Mouse (Mus musculus) testis, adult 2 months (tissue): ENCODE results near the gene Gm20388. TPM values are rescaled to one million over a fixed set of nuclear protein-coding genes. Genes with fewer than 3 reads are reported as not detected.
A peak's percentile ranks its signal among the peaks of the same experiment; 100 is the strongest.

Experiments used
- H3K27ac ChIP-seq: fragments of 200-500 bp; 2 replicates; pipeline ENCODE4 v1.5.1; 2012; ENCODE audit warnings: low read depth, low read length; ENCODE audit not compliant: control insufficient read depth, insufficient read depth
- H3K27me3 ChIP-seq: fragments of 200-500 bp; 2 replicates; pipeline ENCODE4 v1.6.1; 2012; ENCODE audit warnings: mild to moderate bottlenecking, low read length, moderate library complexity; ENCODE audit not compliant: control insufficient read depth, insufficient read depth
- H3K36me3 ChIP-seq: fragments of 200-500 bp; 2 replicates; pipeline ENCODE4 v1.6.1; 2012; ENCODE audit warnings: mild to moderate bottlenecking, low read length; ENCODE audit not compliant: control insufficient read depth, insufficient read depth
- H3K4me1 ChIP-seq: fragments of 200-500 bp; 2 replicates; pipeline ENCODE4 v1.6.1; 2012; ENCODE audit warnings: low read length; ENCODE audit not compliant: control insufficient read depth, insufficient read depth
- H3K4me3 ChIP-seq: fragments of 200-500 bp; 2 replicates; pipeline ENCODE4 v1.5.1; 2012; ENCODE audit warnings: low read depth, mild to moderate bottlenecking, low read length, moderate library complexity, mixed read lengths; ENCODE audit not compliant: control insufficient read depth
- CTCF ChIP-seq: fragments of 200-500 bp; IDR thresholded peaks from 2 replicates; pipeline ENCODE4 v1.5.1; 2012; ENCODE audit warnings: low read depth, mild to moderate bottlenecking, inconsistent platforms, low read length, moderate library complexity; ENCODE audit not compliant: control insufficient read depth, insufficient read depth, insufficient replicate concordance
- POLR2A ChIP-seq: fragments of 200-500 bp; IDR thresholded peaks from 2 replicates; pipeline ENCODE4 v1.6.1; 2012; ENCODE audit warnings: low read depth, mild to moderate bottlenecking, inconsistent platforms, low read length, moderate library complexity; ENCODE audit not compliant: control insufficient read depth
- polyA plus RNA-seq: library from polyadenylated mRNA; depleted of rRNA; stranded (reverse); fragments of >200 nt; gene quantifications from 2 replicates; pipeline ENCODE4 v1.2.3, GENCODE M21; 2012

The Gm20388 gene
- polyA plus RNA-seq, 1 experiment, result 5.6 TPM

GRCm38 (mm10) chr8:120736486-120736885 is 825.8 kb downstream of the Gm20388 start:
- no peaks in the 10 kb centered on the region for H3K36me3 ChIP-seq
- no peak for TF ChIP-seq POLR2A
- TF ChIP-seq CTCF, result no peak
- H3K4me3 ChIP-seq, result peak overlapping the region; percentile 21
- no peaks in the 10 kb centered on the region; the same call in 1 of the 2 replicates for H3K27me3 ChIP-seq
- H3K4me1 ChIP-seq, result peaks cover 12% of the 10 kb centered on the region
- H3K27ac ChIP-seq, result peak overlapping the region; percentile 16; the same call in 1 of the 2 replicates

- TF ChIP-seq CTCF, result no peak
- TF ChIP-seq POLR2A, result no peak
- no peaks in the 10 kb centered on the region; the same call in 1 of the 2 replicates for H3K27me3 ChIP-seq
- H3K4me3 ChIP-seq, result peak overlapping the region; percentile 38
- peaks cover 9% of the 10 kb centered on the region for H3K4me1 ChIP-seq
- H3K27ac ChIP-seq, result peak overlapping the region; percentile 40; the same call in 1 of the 2 replicates
- no peaks in the 10 kb centered on the region for H3K36me3 ChIP-seq
Measured at GRCm38 (mm10) chr8:120737166-120737565, 826.5 kb downstream of the Gm20388 start.

DNA sequence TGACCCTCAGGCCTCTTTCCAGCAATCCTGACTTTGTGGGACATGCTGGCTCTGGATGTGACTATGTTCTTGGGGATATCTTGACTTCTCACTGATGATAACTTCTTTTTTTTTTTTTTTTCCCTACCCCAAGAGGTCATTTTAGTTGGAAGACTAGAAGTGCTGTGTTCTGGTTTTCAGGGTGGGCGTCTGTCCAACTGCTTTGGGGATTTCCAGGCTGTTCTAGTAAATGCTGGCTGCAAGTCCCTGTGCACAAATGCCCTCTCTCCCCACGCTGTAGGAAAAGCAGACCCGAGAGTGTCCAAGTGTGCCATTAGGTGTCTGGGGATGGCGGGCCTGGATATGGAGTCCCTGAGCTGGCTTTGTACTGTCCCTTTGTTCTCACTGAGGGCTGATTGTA is 828.1 kb downstream of the Gm20388 start:
- Histone ChIP-seq H3K4me3 (no peak overlapping the region), H3K36me3 (no peaks in the 10 kb centered on the region), H3K27ac (0 out of 2 replicates have a peak overlapping the region, but pooled peaks have one; percentile 20), H3K27me3 (no peaks in the 10 kb centered on the region; the same call in 1 of the 2 replicates), H3K4me1 (peaks cover 9% of the 10 kb centered on the region)
- no peak for TF ChIP-seq CTCF
- no peak for TF ChIP-seq POLR2A

GRCm38 (mm10) chr8:120739526-120739925 is 828.9 kb downstream of the Gm20388 start:
- Histone ChIP-seq H3K27me3 (no peaks in the 10 kb centered on the region; the same call in 1 of the 2 replicates), H3K36me3 (no peaks in the 10 kb centered on the region), H3K4me1 (peaks cover 13% of the 10 kb centered on the region), H3K27ac (0 out of 2 replicates have a peak overlapping the region, but pooled peaks have one; percentile 20), H3K4me3 (no peak overlapping the region; the same call in 1 of the 2 replicates)
- TF ChIP-seq CTCF (no peak), POLR2A (no peak)

DNA sequence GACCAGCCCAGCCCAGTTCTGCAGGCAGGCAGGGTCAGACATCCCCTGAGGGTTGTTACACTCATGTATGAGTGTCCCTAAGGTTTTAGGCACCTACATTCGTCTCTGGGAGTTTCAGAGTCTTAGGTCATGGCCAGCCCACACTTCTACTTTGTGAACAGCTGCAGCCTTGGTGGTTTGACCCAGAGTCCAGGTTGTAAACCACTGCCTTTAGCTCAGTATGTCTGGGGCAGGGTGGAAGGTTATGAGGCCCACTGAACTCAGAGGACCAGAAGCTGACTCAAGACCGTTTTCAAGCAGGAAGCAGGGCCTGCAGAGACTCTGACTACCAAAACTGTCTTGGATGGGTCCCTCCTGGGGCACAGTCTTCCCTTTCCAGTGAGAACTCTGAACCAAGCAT is 829.9 kb downstream of the Gm20388 start:
- H3K27me3 ChIP-seq, result no peaks in the 10 kb centered on the region; the same call in 1 of the 2 replicates
- no peak overlapping the region for H3K27ac ChIP-seq
- H3K36me3 ChIP-seq, result no peaks in the 10 kb centered on the region
- no peak overlapping the region for H3K4me3 ChIP-seq
- H3K4me1 ChIP-seq, result peaks cover 13% of the 10 kb centered on the region
- TF ChIP-seq POLR2A (no peak), CTCF (no peak)

- no peak overlapping the region for H3K4me3 ChIP-seq
- H3K27ac ChIP-seq, result no peak overlapping the region
- H3K4me1 ChIP-seq, result peaks cover 9% of the 10 kb centered on the region
- H3K27me3 ChIP-seq, result no peaks in the 10 kb centered on the region; the same call in 1 of the 2 replicates
- TF ChIP-seq CTCF (no peak), POLR2A (no peak)
- H3K36me3 ChIP-seq, result no peaks in the 10 kb centered on the region
Measured at GRCm38 (mm10) chr8:120741001-120741400, 830.4 kb downstream of the Gm20388 start.

DNA sequence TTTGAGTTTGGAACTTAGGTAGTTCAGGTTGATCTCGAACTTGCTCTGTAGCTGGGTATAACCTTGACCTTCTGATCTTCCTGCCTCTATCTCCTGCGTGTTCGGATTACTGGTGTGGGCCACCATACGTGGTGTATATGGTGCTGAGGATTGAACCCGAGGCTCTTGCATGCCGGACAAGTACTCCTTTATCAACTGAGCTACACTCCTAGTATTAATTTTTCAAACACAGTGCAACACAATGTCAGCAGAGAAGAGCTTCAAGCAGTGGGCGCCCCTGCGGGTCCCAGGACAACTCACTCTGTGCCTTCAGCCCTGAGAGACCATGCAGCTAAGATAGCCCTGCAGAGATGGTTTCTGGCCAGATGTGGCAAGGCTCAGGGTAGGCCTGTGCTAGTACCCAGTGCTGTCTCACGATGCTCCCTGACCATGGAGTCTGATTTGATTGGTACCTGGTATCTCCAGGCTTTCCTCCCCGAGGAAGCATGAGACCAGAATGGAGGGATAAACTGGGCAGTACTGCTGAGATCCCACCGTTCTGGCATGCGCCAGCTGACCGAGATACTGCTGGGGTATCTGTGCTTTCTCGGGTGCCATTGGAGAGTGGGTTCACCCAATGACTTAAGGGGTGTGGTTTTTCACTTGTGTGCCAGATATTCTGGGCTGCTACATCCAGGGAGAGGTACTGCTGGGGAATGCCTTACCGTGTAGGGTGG is 831.3 kb downstream of the Gm20388 start:
- no peaks in the 10 kb centered on the region for H3K36me3 ChIP-seq
- no peak overlapping the region for H3K27ac ChIP-seq
- H3K4me1 ChIP-seq, result peaks cover 5% of the 10 kb centered on the region
- no peak overlapping the region for H3K4me3 ChIP-seq
- H3K27me3 ChIP-seq, result no peaks in the 10 kb centered on the region
- TF ChIP-seq POLR2A (no peak), CTCF (no peak)
